Mouse (Mus musculus) spleen, adult 2 months (tissue): Measurements from ENCODE around the gene Zdbf2.

Experiments
- CTCF ChIP-seq: fragments of 200-500 bp; IDR thresholded peaks from 2 replicates; pipeline ENCODE4 v1.5.1; 2011; ENCODE audit warnings: mild to moderate bottlenecking, inconsistent platforms; ENCODE audit not compliant: insufficient read depth, insufficient read length, insufficient replicate concordance; ENCODE audit errors: extremely low read depth
- POLR2A ChIP-seq: fragments of 200-500 bp; IDR thresholded peaks from 2 replicates; pipeline ENCODE4 v1.6.1; 2011; ENCODE audit warnings: low read depth, low read length, inconsistent platforms

DNA sequence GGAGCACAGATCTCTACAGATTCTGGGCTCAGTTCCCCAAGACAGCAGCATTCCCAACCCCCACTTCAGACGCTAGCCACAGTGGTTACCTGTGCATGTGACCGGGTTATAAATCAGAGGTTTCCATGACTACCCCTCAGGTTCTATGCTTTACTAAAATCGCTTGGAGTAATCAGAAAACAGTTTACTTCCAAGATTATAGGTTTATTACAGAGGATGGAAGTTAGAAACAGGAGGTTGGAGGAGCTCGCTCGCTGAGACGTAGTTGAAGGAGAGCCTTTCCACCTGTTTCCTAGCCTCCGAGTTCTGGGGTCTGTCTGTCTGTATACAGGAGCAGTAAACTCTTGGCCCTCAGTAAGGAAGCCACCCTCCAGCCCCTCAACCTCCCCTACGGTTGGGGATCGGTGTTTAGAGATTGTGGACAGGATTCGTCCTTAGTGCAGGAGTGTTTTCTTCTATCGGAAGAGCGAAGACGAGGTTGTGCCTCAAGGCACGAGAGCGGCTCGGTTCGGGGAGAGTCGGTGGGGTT, 25.2 kb upstream of the Zdbf2 start:
- TF ChIP-seq POLR2A (no peak), CTCF (no peak)
